Mouse (Mus musculus): ENCODE measurements around the gene Tlr7. TPM values are rescaled to one million over a fixed set of nuclear protein-coding genes. Genes with fewer than 3 reads are reported as not detected.
"Not testable (repeated sequence)": the region's sequence is repeated elsewhere in the genome, so short reads cannot be mapped to it uniquely, and the experiment has no call there.

The Tlr7 gene
- polyA plus RNA-seq, 1 experiment, result 0.39 TPM

GRCm38 (mm10) chrX:167315766-167316165 is 14.6 kb downstream of the Tlr7 start:
- no peaks in the 10 kb centered on the region for H3K9me3 ChIP-seq
- no peaks in the 10 kb centered on the region for H3K36me3 ChIP-seq (replicated peaks; ENCODE audit: low read length)
- peaks cover 52% of the 10 kb centered on the region for H3K4me1 ChIP-seq
- H3K27me3 ChIP-seq (replicated peaks), result peaks cover 8% of the 10 kb centered on the region
- peak overlapping the region; percentile 14 for H3K4me3 ChIP-seq (replicated peaks)
- no peak for TF ChIP-seq GATA1 (IDR thresholded peaks at IDR 0.05; ENCODE audit: borderline replicate concordance, low read length)
- no peak for TF ChIP-seq FLI1 (IDR thresholded peaks at IDR 0.05; ENCODE audit: low read length)

- H3K4me3 ChIP-seq (replicated peaks), result no peak overlapping the region
These were observed 15.1 kb downstream of the Tlr7 start for GRCm38 (mm10) chrX:167315093-167315726.

GRCm38 (mm10) chrX:167302061-167302460 is 28.3 kb downstream of the Tlr7 start:
- H3K4me1 ChIP-seq; H3K36me3 ChIP-seq (replicated peaks; ENCODE audit: low read length); H3K27me3 ChIP-seq (replicated peaks): not testable (repeated sequence)

More at GRCm38 (mm10) chrX:167315093-167315726, 15.1 kb downstream of the Tlr7 start:
- H3K36me3 ChIP-seq (replicated peaks; ENCODE audit: low read length), result no peaks in the 10 kb centered on the region
- no peaks in the 10 kb centered on the region for H3K9me3 ChIP-seq
- no peak for TF ChIP-seq GATA1 (IDR thresholded peaks at IDR 0.05; ENCODE audit: borderline replicate concordance, low read length)
- no peak for TF ChIP-seq FLI1 (IDR thresholded peaks at IDR 0.05; ENCODE audit: low read length)
- peaks cover 5% of the 10 kb centered on the region for H3K27me3 ChIP-seq (replicated peaks)
- H3K4me1 ChIP-seq, result peaks cover 47% of the 10 kb centered on the region

GRCm38 (mm10) chrX:167276953-167277352 is 53.4 kb downstream of the Tlr7 start:
- Histone ChIP-seq H3K27me3 (replicated peaks) (peaks cover 9% of the 10 kb centered on the region), H3K4me1 (peaks cover 4% of the 10 kb centered on the region; the same call in 1 of the 2 replicates), H3K36me3 (replicated peaks; ENCODE audit: low read length) (no peaks in the 10 kb centered on the region), H3K9me3 (no peaks in the 10 kb centered on the region), H3K4me3 (replicated peaks) (peak overlapping the region; percentile 79)
- TF ChIP-seq GATA1 (IDR thresholded peaks at IDR 0.05; ENCODE audit: borderline replicate concordance, low read length) (no peak), FLI1 (IDR thresholded peaks at IDR 0.05; ENCODE audit: low read length) (no peak)

More at GRCm38 (mm10) chrX:167302061-167302460, 28.3 kb downstream of the Tlr7 start:
- H3K9me3 ChIP-seq; H3K4me3 ChIP-seq (replicated peaks): not testable (repeated sequence)

GRCm38 (mm10) chrX:167276551-167276950 is 53.8 kb downstream of the Tlr7 start:
- TF ChIP-seq GATA1 (IDR thresholded peaks at IDR 0.05; ENCODE audit: borderline replicate concordance, low read length) (no peak), FLI1 (IDR thresholded peaks at IDR 0.05; ENCODE audit: low read length) (no peak)
- Histone ChIP-seq H3K4me3 (replicated peaks) (peak overlapping the region; percentile 79), H3K4me1 (peaks cover 4% of the 10 kb centered on the region; the same call in 1 of the 2 replicates), H3K27me3 (replicated peaks) (peaks cover 9% of the 10 kb centered on the region), H3K36me3 (replicated peaks; ENCODE audit: low read length) (no peaks in the 10 kb centered on the region), H3K9me3 (no peaks in the 10 kb centered on the region)

GRCm38 (mm10) chrX:167264086-167264485 is 66.3 kb downstream of the Tlr7 start, which contains the start of gene Tlr8:
TSS of gene Tlr8 (minus strand) at chrX:167264329.
- H3K4me1 ChIP-seq, result peaks cover 3% of the 10 kb centered on the region; the same call in 1 of the 2 replicates
- no peaks in the 10 kb centered on the region for H3K9me3 ChIP-seq
- H3K36me3 ChIP-seq (replicated peaks; ENCODE audit: low read length), result no peaks in the 10 kb centered on the region
- no peak within 1 kb of the TSS for H3K4me3 ChIP-seq (replicated peaks)
- peaks cover 7% of the 10 kb centered on the region for H3K27me3 ChIP-seq (replicated peaks)
- TF ChIP-seq GATA1 (IDR thresholded peaks at IDR 0.05; ENCODE audit: borderline replicate concordance, low read length) (no peak), FLI1 (IDR thresholded peaks at IDR 0.05; ENCODE audit: low read length) (no peak)

GRCm38 (mm10) chrX:167263530-167263929 is 66.8 kb downstream of the Tlr7 start:
- TF ChIP-seq GATA1 (IDR thresholded peaks at IDR 0.05; ENCODE audit: borderline replicate concordance, low read length), result no peak
- no peak for TF ChIP-seq FLI1 (IDR thresholded peaks at IDR 0.05; ENCODE audit: low read length)
- no peak overlapping the region for H3K4me3 ChIP-seq (replicated peaks)
- H3K27me3 ChIP-seq (replicated peaks), result peaks cover 5% of the 10 kb centered on the region
- H3K36me3 ChIP-seq (replicated peaks; ENCODE audit: low read length), result no peaks in the 10 kb centered on the region
- H3K9me3 ChIP-seq, result no peaks in the 10 kb centered on the region
- H3K4me1 ChIP-seq, result peaks cover 3% of the 10 kb centered on the region; the same call in 1 of the 2 replicates

Other genes starting within 250 kb of the Tlr7 start
- gene Tmsb4x, start 121.2 kb downstream of the Tlr7 start, polyA plus RNA-seq (2012; ENCODE audit: insufficient read depth, low replicate concordance), result 91.6 and 827 TPM in 2 replicates
- 0.88 TPM in 1 of 2 replicates, not detected in the other for gene Tlr8, start 66.2 kb downstream of the Tlr7 start, polyA plus RNA-seq (2012; ENCODE audit: insufficient read depth, low replicate concordance)
- gene Prps2, start 52.2 kb upstream of the Tlr7 start, polyA plus RNA-seq (2012; ENCODE audit: insufficient read depth, low replicate concordance), result 4.6 and 23.8 TPM in 2 replicates

Measured in megakaryocyte, embryonic 14.5 days (primary cell).